Mouse (Mus musculus) cerebellum, adult 2 months (tissue): ENCODE data around the gene Fyn.

Experiments used
- CTCF ChIP-seq: fragments of 200-500 bp; IDR thresholded peaks from 2 replicates; pipeline ENCODE4 v1.5.1; 2011; ENCODE audit warnings: low read depth, mild to moderate bottlenecking, control low read depth, low read length, moderate library complexity, borderline replicate concordance; ENCODE audit not compliant: insufficient read depth
- POLR2A ChIP-seq: fragments of 200-500 bp; IDR thresholded peaks from 2 replicates; pipeline ENCODE4 v1.6.1; 2011; ENCODE audit warnings: low read length, control low read depth, borderline replicate concordance; ENCODE audit not compliant: insufficient read depth

GRCm38 (mm10) chr10:39484892-39485291, 116.2 kb downstream of the Fyn start:
- TF ChIP-seq POLR2A, result no peak
- no peak for TF ChIP-seq CTCF
